Mouse (Mus musculus) hindbrain, embryonic 13.5 days (tissue): ENCODE results near the gene Zfp120. TPM values are rescaled to one million over a fixed set of nuclear protein-coding genes. Genes with fewer than 3 reads are reported as not detected.
"Not testable (repeated sequence)": the region's sequence is repeated elsewhere in the genome, so short reads cannot be mapped to it uniquely, and the experiment has no call there.

ENCODE experiments used
- ATAC-seq: fragments of 200-750 bp; cut with Nextera tagmentation; 2 replicates; pipeline ENCODE4 v1.8.0; 2017; ENCODE audit warnings: moderate TSS enrichment; ENCODE audit not compliant: low FRiP score
- H3K27ac ChIP-seq: fragments of 300-500 bp; sonication (generic); 2 replicates; pipeline ENCODE4 v1.5.1; 2015; ENCODE audit warnings: inconsistent platforms, mild to moderate bottlenecking, moderate library complexity
- H3K27me3 ChIP-seq: fragments of 300-500 bp; sonication (generic); 2 replicates; pipeline ENCODE4 v1.6.1; 2015; ENCODE audit warnings: mild to moderate bottlenecking, inconsistent platforms
- H3K36me3 ChIP-seq: fragments of 300-500 bp; sonication (generic); 2 replicates; pipeline ENCODE4 v1.6.1; 2015; ENCODE audit warnings: mild to moderate bottlenecking, inconsistent platforms
- H3K4me1 ChIP-seq: fragments of 300-500 bp; sonication (generic); replicated peaks from 2 replicates; pipeline ENCODE4 v1.6.1; 2015; ENCODE audit warnings: inconsistent platforms
- H3K4me2 ChIP-seq: fragments of 300-500 bp; sonication (generic); 2 replicates; pipeline ENCODE4 v1.6.1; 2015; ENCODE audit warnings: inconsistent platforms, mild to moderate bottlenecking, moderate library complexity
- H3K4me3 ChIP-seq: fragments of 300-500 bp; sonication (generic); 2 replicates; pipeline ENCODE4 v1.5.1; 2015; ENCODE audit warnings: mild to moderate bottlenecking, inconsistent platforms
- H3K9ac ChIP-seq: fragments of 300-500 bp; sonication (generic); 2 replicates; pipeline ENCODE4 v1.6.1; 2015; ENCODE audit warnings: mild to moderate bottlenecking, inconsistent platforms
- H3K9me3 ChIP-seq: fragments of 300-500 bp; sonication (generic); 2 replicates; pipeline ENCODE4 v1.6.1; 2016; ENCODE audit warnings: inconsistent platforms
- WGBS: fragments of 180-500 bp; shearing (Covaris S2); methylation state at CpG from one replicate; pipeline ENCODE4 v1.1.7; 2015; 5-methylcytosine and 5-hydroxymethylcytosine counted together
- polyA plus RNA-seq: library from polyadenylated mRNA; unstranded; fragments of >200 nt; fragmentation: Nextera tagmentation; extraction: Ambion mirVana; gene quantifications from 2 replicates; pipeline ENCODE4 v1.2.1, GENCODE M21; 2015

Zfp120 gene
- polyA plus RNA-seq, result 11.1 and 11.2 TPM in 2 replicates

DNA sequence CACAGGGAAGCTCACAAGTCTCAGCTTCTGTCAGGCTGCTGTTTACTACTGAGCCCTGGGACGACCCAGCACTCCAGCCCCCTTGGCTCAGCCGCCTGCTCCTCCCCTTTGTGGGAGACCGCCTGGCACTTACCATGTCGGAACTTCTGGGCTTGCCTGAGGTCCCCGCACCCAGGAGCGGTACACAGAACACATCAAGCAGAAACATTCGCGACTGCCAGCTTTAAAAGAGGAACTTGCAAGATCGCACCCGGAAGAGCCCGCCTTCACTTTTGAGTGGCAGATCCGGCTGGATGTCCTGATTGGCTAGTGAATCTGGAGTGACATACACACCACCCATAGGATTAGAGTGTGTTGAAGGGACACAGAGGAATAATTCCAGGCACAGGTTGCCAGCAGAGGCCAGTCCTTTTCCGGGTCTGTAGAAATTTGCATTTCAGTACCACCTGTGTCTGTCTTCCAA lies at the start of gene Zfp120:
Zfp120 (minus strand) TSS at position 274 of the 463 bp plus-strand sequence.
- Histone ChIP-seq H3K27me3 (no peaks in the 10 kb centered on the region), H3K27ac (peak within 1 kb of the TSS; percentile 78), H3K4me3 (peak within 1 kb of the TSS; percentile 67), H3K4me2 (peak within 1 kb of the TSS; percentile 68), H3K9me3 (no peaks in the 10 kb centered on the region), H3K36me3 (peaks cover 26% of the 10 kb centered on the region), H3K9ac (peak within 1 kb of the TSS; percentile 82), H3K4me1 (peaks cover 13% of the 10 kb centered on the region)
- ATAC-seq, result peak; percentile 100
- WGBS, result 0% methylated on average over 13 of the region's 13 CpGs

DNA sequence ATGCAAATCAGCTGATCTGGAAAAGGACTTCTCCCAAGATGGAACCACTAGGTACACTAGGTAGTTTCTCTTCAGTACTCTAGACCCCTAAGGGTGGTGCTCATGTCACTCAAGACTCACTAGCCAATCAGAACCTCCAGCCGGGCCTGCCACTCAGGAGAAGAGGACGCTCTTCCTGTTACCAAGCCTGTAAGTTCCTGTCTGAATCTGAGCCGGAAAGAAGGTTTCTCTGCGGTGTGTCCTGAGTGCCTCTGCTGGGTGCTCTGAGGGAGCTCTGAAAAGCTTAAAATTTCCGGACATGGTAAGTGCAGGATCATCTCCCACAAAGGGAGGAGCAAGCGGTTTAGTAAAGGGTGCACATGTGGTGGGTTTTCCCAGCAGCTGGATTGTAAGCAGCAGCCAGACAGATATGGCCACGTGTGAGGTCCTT lies 45.1 kb upstream of the Zfp120 start, which contains the start of gene Gm14139:
Gm14139 (plus strand) TSS at position 186 of the 430 bp plus-strand sequence.
- H3K27ac ChIP-seq, H3K4me1 ChIP-seq, H3K36me3 ChIP-seq, H3K9ac ChIP-seq, H3K27me3 ChIP-seq, H3K4me3 ChIP-seq, ATAC-seq, H3K4me2 ChIP-seq: not testable (repeated sequence)
- peaks cover 22% of the 10 kb centered on the region for H3K9me3 ChIP-seq
- WGBS, result 82% methylated on average over 7 of the region's 7 CpGs

DNA sequence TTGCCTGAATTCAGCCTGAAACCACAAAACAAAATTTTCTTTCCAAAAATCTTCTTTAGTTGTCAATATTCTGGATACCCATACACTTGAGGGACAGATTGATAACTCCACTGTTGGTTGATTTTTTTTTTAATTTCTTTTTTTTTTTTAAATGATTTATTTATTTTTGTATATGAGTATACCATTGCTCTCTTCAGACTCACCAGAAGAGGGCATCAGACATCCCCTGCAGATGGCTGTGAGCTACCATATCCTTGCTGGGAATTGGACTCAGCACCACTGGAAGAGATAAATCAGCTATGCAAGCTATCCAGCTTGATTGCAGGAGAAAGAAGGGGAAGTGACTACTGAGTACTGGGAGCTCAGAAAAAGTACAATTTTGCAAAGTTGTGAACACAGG lies 44.5 kb upstream of the Zfp120 start:
- H3K9me3 ChIP-seq, result peaks cover 22% of the 10 kb centered on the region
- H3K4me1 ChIP-seq, H3K9ac ChIP-seq, H3K27me3 ChIP-seq, H3K36me3 ChIP-seq, H3K4me3 ChIP-seq, H3K27ac ChIP-seq, ATAC-seq, H3K4me2 ChIP-seq: not testable (repeated sequence)

- WGBS, result 88% methylated on average over 4 of the region's 4 CpGs
- H3K4me3 ChIP-seq, H3K4me1 ChIP-seq, H3K36me3 ChIP-seq, H3K27me3 ChIP-seq, H3K27ac ChIP-seq, H3K4me2 ChIP-seq, ATAC-seq, H3K9ac ChIP-seq: not testable (repeated sequence)
- H3K9me3 ChIP-seq, result peaks cover 28% of the 10 kb centered on the region
Observed at GRCm38 (mm10) chr2:150179579-150179978, 43.1 kb upstream of the Zfp120 start, which contains the start of gene Gm10770. Gm10770 (minus strand) TSS chr2:150179679.

GRCm38 (mm10) chr2:150173833-150174232 lies 37.3 kb upstream of the Zfp120 start:
- H3K27ac ChIP-seq, result no peak overlapping the region
- H3K4me1 ChIP-seq, result no peaks in the 10 kb centered on the region
- H3K27me3 ChIP-seq, result no peaks in the 10 kb centered on the region
- H3K4me3 ChIP-seq, result no peak overlapping the region
- H3K4me2 ChIP-seq, result no peak overlapping the region
- H3K9ac ChIP-seq, result no peak overlapping the region
- H3K36me3 ChIP-seq, result no peaks in the 10 kb centered on the region
- peaks cover 21% of the 10 kb centered on the region for H3K9me3 ChIP-seq
- no peak for ATAC-seq

DNA sequence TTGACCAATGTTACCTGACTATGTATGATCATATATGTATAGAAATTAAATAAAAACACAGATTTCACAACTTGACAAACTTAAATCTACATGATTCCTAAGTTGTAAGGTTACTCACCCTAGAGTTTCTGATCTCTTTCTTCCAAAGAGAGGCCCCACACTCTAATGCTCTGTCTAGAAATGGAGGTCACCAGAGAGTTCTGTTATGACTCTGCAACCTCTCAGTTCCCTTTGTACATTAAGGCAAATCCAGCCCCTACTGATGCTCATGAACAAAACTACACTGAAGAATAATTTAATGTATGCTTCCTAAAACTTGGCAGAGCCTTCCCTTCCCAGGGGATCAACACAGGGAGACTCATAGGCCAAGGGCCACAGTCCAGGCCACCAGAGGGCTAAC lies 30.2 kb upstream of the Zfp120 start:
- Histone ChIP-seq H3K27me3 (no peaks in the 10 kb centered on the region), H3K9me3 (no peaks in the 10 kb centered on the region), H3K36me3 (no peaks in the 10 kb centered on the region), H3K27ac (no peak overlapping the region), H3K4me1 (no peaks in the 10 kb centered on the region), H3K4me3 (no peak overlapping the region), H3K4me2 (no peak overlapping the region), H3K9ac (no peak overlapping the region)
- no peak for ATAC-seq

GRCm38 (mm10) chr2:150132773-150133172 lies 3.7 kb downstream of the Zfp120 start:
- 90% methylated on average over 2 of the region's 2 CpGs for WGBS
- peaks cover 13% of the 10 kb centered on the region for H3K4me1 ChIP-seq
- ATAC-seq, result no peak

GRCm38 (mm10) chr2:150132002-150132401 lies 4.5 kb downstream of the Zfp120 start:
- not testable (repeated sequence) for H3K9ac ChIP-seq, H3K27me3 ChIP-seq, H3K4me3 ChIP-seq, ATAC-seq, H3K27ac ChIP-seq, H3K4me2 ChIP-seq
- peaks cover 13% of the 10 kb centered on the region for H3K4me1 ChIP-seq
- peaks cover 20% of the 10 kb centered on the region for H3K9me3 ChIP-seq
- H3K36me3 ChIP-seq, result peaks cover 57% of the 10 kb centered on the region
- WGBS, result 91% methylated on average over 1 of the region's 1 CpGs

More at GRCm38 (mm10) chr2:150132773-150133172, 3.7 kb downstream of the Zfp120 start:
- Histone ChIP-seq H3K27me3 (no peaks in the 10 kb centered on the region), H3K36me3 (peaks cover 53% of the 10 kb centered on the region), H3K9ac (no peak overlapping the region), H3K9me3 (peaks cover 16% of the 10 kb centered on the region), H3K27ac (no peak overlapping the region), H3K4me3 (no peak overlapping the region), H3K4me2 (no peak overlapping the region)

- ATAC-seq, result no peak
- Histone ChIP-seq H3K36me3 (peaks cover 36% of the 10 kb centered on the region), H3K4me1 (no peaks in the 10 kb centered on the region), H3K9ac (no peak overlapping the region), H3K27ac (no peak overlapping the region), H3K4me3 (no peak overlapping the region), H3K9me3 (peaks cover 24% of the 10 kb centered on the region), H3K4me2 (no peak overlapping the region), H3K27me3 (no peaks in the 10 kb centered on the region)
- WGBS, result 91% methylated on average over 10 of the region's 10 CpGs
Observed at GRCm38 (mm10) chr2:150111247-150111912, 25.1 kb downstream of the Zfp120 start.

- 22% methylated on average over 2 of the region's 2 CpGs for WGBS
- not testable (repeated sequence) for H3K27me3 ChIP-seq, H3K9ac ChIP-seq, H3K4me3 ChIP-seq, H3K27ac ChIP-seq, H3K9me3 ChIP-seq, H3K4me2 ChIP-seq, H3K4me1 ChIP-seq, H3K36me3 ChIP-seq
- peak; percentile 54; the same call in 1 of the 2 replicates for ATAC-seq
Observed at GRCm38 (mm10) chr2:150099618-150100017, 36.9 kb downstream of the Zfp120 start.

Other genes with a start within 250 kb of the Zfp120 start
- not detected in 2 replicates for gene Gm10770, start 43.0 kb upstream of the Zfp120 start, polyA plus RNA-seq
- gene Gm14139, start 45.0 kb upstream of the Zfp120 start, polyA plus RNA-seq, result not detected in 2 replicates
- gene Zfp937, start 81.4 kb upstream of the Zfp120 start, polyA plus RNA-seq, result 12.0 and 12.4 TPM in 2 replicates
- gene Gm21994, start 118.9 kb upstream of the Zfp120 start, polyA plus RNA-seq, result 3.2 and 4.3 TPM in 2 replicates
- not detected in 2 replicates for gene Gm14124, start 120.8 kb upstream of the Zfp120 start, polyA plus RNA-seq
- 0.88 and 1.2 TPM in 2 replicates for gene Gm10130, start 187.0 kb upstream of the Zfp120 start, polyA plus RNA-seq
- gene 3300002I08Rik, start 226.1 kb upstream of the Zfp120 start, polyA plus RNA-seq, result 14.9 and 15.8 TPM in 2 replicates